Mouse (Mus musculus): ENCODE measurements around the gene Gm7534.
A peak's percentile ranks its signal among the peaks of the same experiment; 100 is the strongest.
"Not testable (repeated sequence)": the region's sequence is repeated elsewhere in the genome, so short reads cannot be mapped to it uniquely, and the experiment has no call there.

Gene Gm7534

DNA sequence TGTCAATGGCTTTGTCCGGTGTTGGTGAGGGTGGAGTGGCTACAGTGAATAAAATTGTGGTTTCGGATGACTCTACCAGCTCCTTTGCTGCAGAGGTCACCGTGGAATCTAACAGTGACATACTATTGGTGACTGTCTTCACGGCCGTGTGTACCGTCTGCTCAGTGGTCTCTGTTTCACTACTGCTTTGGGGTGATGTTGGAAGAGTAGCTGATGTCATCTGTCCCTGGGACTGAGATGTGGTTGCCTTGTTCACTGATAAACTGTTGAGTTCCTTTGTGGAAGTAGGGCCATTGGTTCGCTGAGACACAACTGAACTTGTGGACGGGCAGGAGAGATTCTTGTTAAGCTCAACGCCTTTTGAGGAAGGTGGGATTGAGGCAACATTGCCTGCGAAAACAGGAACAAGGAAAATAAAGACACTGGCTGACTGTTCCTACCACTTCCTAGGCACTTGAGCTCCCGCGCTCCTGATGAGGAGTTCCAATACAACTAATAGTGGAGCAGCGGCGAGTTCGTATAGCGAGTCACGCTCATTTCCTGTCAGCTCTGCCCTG is 614 bp upstream of the Gm7534 start:
- DNase-seq (ENCODE audit: low read depth, low spot score) = no peak

DNA sequence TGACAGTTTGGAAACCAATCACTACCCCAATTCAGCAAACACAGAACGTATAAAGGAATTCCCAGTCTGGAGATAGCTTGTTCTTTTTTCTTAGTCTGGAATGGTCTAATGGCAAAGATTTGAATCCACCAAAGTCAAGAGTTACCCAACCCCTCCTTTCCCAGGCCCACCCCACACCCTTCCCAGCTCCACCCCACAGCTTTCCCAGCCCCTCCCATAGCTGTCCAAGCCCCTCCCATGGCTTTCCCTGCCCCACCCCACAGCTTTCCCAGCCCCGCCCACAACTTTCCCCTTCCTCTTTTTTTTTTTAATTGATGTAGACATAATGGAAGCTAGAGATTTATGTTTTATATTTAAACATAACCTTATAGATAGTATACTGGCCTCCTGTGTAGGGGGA is 3.4 kb downstream of the Gm7534 start:
- no peak for DNase-seq (ENCODE audit: low read depth, low spot score)

- DNase-seq (ENCODE audit: low read depth, low spot score) = no peak
Observed at GRCm38 (mm10) chr4:134186268-134186667, 16.5 kb downstream of the Gm7534 start.

DNA sequence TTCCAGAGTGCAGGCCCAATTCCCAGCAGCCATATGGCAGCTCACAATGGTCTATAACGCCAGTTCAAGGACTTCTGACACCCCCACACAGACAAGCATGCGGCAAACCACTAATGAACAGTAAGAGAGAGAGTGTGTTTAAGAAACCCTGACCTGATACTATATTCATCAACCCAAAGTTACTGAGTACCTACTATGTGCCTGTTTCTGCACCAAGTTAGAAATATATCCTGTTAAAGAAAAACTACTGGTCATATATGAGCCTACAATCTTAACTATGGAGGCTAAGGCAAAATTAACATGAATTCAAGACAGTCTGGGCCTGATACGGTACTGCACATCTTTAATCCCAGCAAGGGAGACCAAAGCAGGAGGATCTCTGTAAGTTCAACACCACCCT is 17.2 kb downstream of the Gm7534 start:
- no peak for DNase-seq (ENCODE audit: low read depth, low spot score)

DNA sequence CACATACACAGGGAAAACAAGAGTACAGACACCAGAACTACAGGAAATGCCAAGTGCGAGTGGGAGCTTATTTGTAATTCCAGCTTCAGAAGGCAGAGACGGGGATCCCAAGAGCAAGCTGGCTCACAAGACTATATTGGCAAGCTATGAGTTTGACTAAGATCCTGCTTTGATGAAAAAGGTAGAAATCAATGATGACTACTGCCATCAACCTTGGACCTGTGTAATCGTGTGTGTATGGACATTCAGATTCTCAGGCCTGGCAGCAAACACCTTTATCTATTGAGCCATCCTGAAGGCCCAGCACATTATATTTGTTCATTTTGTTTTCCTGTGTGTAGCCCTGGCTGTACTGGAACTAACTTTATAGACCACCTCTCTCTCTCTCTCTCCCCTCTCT is 19.1 kb downstream of the Gm7534 start:
- DNase-seq (ENCODE audit: low read depth, low spot score) = no peak

DNA sequence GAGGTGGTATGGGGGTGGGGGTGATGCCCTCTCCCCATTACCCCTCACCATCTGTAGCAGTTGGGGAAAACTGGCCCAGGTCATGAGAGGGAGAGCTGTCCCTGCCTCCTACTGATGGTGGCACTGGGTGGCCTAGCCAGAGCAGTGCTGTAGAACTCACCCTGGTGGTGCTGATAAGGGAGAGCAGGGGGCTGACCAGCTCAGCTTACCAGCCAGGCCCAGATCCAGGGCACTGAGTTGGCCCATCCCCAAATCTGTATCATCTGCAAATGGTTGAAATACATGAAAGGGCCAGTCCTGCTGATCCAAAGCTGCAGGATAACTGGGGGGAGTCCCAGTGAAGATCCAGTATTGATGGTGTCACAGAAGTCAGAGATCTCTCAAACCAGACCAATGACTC is 21.0 kb downstream of the Gm7534 start:
- no peak for DNase-seq (ENCODE audit: low read depth, low spot score)

DNA sequence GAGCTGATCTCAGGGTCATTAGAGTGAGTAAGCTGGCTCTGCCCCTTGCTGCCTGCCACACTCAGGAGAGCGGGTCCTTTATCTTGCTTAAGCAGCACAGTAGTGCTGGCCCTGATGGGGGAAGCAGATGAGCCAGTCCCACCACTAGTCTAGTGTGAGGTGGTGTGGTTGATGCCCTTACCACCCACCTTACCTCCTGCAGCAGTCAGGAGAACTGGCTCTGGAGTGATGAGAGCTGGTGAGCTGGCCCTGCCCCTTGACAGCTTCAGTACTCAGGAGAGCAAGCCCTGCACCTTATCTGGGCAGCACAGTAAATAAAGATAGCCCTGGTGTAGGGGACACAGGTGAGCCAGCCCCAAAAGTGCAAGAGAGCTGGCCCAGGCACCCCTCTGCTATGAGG is 21.7 kb downstream of the Gm7534 start:
- no peak for DNase-seq (ENCODE audit: low read depth, low spot score)

DNA sequence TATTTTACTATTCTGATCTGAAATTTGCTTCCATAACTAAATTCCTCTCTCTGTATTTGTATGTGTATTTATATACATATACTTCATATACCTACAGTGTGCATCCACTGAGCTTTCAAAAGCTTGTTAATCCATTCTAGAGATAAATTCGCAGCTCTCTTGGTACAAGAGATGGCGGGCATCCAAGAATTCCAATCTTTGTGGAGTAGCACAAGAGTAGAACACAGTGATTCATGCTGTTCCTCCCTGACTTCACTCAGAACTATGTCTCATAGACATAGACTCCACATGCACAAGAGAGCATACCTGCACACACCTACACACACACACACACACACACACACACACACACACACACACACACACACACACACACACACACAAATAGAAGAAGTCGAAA is 30.4 kb downstream of the Gm7534 start:
- DNase-seq (ENCODE audit: low read depth, low spot score) = no peak

- DNase-seq (ENCODE audit: low read depth, low spot score) = peak; percentile 63
Observed at GRCm38 (mm10) chr4:134166906-134167305, 35.9 kb downstream of the Gm7534 start.

DNA sequence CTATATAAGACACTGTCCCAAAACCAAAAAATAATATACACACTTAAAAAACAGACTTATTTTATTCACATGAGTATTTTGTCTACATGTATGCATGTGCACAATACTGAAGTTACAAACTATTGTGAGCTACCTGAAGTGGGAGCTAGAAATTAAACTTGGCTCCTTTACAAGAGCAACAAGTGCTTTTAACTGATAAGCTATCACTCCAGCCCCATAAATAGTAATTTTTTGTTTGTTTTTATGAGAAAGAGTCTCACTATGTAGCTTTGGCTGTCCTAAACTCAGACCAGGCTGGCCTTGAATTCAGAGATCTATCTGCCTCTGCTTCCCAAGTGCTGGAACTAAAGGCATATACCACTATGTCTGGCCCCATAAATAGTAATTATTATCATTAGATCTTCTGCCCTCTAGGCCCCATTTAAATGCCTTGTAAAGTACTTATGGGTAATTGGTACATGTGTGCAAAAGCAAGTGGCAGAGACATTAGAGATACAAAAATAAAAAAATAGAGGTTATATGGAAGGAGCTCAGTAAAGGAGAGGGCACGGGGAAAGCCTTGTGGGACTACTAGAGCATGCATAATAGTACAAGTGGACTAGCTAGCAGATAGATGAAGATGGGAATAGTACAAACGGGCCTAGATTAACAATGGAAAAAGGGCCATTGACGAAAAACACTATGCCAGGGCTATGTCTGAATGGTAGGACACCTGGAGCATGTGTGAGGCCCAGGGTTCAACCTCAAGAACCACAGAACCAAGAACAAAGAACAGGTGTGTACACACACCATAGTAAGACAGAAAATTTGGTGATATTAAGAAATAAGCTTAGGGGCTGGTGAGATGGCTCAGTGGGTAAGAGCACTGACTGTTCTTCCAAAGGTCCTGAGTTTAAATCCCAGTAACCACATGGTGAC is 37.0 kb downstream of the Gm7534 start:
- DNase-seq (ENCODE audit: low read depth, low spot score) = no peak

- DNase-seq (ENCODE audit: low read depth, low spot score) = no peak
Observed at GRCm38 (mm10) chr4:134165024-134165423, 37.8 kb downstream of the Gm7534 start.

- no peak for DNase-seq (ENCODE audit: low read depth, low spot score)
Observed at GRCm38 (mm10) chr4:134164591-134164990, 38.2 kb downstream of the Gm7534 start.

DNA sequence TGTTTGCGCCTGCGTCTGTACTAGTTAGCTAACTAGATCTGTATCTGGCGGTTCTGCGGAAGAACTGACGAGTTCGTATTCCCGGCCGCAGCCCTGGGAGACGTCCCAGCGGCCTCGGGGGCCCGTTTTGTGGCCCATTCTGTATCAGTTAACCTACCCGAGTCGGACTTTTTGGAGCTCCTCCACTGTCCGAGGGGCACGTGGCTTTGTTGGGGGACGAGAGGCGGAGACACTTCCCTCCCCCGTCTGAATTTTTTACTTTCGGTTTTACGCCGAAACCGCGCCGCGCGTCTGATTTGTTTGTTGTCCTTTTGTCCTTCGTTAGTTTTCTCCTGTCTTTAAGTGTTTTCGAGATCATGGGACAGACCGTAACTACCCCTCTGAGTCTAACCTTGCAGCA is 42.7 kb downstream of the Gm7534 start:
- peak; percentile 69 for DNase-seq (ENCODE audit: low read depth, low spot score)

DNA sequence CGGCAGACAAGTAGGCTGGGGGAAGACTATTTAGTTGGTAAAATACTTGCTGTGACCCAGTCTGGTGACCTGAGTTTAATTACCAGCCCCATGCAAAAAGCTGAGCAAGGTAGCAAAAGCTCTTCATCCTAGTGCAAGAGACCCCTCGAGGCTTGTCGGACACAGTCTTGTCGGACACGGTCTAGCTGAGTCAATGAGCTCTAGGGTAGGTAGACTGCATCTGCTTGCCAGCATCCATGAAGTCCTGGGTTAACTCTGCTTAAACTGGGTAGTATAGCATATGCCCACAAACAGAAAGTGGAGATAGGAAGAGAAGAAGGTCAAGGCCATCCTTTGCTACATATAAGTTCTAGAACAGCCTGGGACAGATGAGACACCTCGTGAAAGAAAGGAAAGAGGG is 44.0 kb downstream of the Gm7534 start:
- DNase-seq (ENCODE audit: low read depth, low spot score) = no peak

DNA sequence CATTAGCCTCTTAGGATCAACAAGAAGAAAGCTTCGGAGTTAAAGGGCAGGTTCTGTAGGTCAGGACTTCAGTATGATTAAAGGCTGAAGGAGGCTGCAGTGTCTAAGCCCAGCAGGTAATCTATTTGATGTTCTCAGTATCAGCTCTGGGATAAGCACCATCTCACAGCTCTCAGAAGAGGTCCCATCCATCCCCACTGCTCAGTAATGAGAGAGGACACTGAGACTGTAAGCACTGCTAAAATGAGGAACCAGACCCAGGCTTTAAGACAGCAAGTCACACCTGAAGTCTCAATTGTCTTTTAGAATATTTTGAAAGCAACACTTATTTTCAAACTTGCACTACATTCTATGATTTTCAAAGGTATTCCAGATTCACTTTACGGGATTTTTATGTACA is 45.2 kb downstream of the Gm7534 start:
- DNase-seq (ENCODE audit: low read depth, low spot score) = no peak

DNA sequence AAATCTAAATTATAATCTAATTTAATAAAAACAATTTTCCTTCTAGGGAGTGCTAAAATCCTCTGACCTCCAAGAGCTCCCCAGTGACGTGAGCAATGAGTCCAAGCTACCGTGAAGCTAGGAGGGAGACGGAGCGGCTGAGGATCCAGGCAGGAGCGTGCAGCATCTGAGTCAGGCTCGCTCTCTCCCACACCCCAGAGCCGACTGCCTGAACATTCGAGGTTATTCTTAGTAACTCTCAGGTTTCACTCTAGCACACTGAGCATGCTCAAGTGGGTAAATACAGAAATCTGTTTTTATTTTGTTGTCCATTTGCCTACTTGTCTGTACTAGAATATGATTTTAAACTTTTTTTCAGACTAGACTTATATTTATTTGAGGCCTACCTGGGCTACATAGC is 46.1 kb downstream of the Gm7534 start:
- DNase-seq (ENCODE audit: low read depth, low spot score) = no peak

DNA sequence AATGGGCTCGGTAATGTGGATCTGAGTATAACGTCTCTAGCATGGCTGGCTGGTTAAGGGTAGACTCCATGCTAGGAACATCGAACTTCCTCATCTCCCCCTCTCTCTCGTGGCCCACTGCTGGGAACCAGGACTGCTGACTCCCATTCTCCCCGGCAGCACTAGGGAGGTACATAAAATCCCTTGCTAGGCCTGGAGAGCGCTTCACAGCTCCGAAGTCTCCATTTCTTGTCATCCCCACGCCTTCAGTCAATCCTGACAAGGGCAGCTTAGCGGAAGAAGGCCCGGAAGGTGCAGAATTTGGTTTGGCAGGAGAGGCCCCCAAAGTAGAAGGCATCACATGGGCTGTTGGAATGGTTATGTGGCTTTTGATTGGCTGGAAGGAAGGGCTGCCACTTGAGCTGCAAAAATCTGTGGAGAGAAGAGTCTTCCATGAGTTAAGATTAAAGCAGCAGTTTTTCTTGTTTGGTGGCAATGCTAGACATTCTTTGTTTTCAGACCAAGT is 46.8 kb downstream of the Gm7534 start:
- DNase-seq (ENCODE audit: low read depth, low spot score) = no peak

GRCm38 (mm10) chr4:134155531-134155930 is 47.3 kb downstream of the Gm7534 start:
- DNase-seq (ENCODE audit: low read depth, low spot score) = no peak

DNA sequence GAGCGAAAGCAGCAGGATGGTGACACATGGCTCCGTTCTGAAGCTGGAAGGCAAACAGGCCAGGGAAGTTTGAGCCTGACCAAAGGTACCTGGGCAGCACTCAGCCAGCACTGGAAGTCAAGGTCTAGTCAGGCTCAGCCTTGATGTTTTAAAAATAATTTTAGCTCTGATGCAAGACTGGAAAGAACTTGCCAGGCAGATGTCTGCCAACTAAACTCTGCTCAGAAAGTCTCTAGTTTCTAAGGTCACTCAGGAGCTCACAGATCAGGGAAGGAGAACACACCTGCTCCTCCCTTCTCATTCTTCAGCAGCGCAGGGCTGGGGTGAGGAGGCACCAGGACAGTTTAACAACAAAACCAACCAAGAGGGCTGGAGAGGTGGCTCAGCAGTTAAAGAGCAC is 48.5 kb downstream of the Gm7534 start:
- no peak for DNase-seq (ENCODE audit: low read depth, low spot score)

DNA sequence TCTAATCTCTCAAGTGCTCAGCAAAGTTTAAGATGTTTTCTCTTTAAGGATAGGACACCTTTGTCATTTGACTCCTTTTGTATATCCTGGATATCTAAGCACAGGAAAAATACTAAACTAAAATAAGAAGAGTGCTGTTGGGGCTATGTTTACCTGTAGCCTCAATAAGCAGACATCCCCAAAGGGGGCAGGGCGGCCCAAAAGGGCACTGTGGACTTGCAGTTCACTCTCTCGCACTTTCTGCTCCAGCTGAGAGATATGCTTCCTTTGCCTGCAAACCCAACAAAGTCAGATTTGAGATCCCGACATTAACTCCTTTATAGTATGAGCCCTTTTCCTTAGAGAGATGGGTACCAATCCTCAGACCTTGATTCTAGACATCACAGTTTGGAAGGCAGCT is 49.1 kb downstream of the Gm7534 start:
- no peak for DNase-seq (ENCODE audit: low read depth, low spot score)

GRCm38 (mm10) chr4:134152112-134152511 is 50.7 kb downstream of the Gm7534 start:
- no peak for DNase-seq (ENCODE audit: low read depth, low spot score)

- no peak for DNase-seq (ENCODE audit: low read depth, low spot score)
Observed at GRCm38 (mm10) chr4:134149389-134149788, 53.4 kb downstream of the Gm7534 start.

- not testable (repeated sequence) for DNase-seq (ENCODE audit: low read depth, low spot score)
Observed at GRCm38 (mm10) chr4:134144297-134144696, 58.5 kb downstream of the Gm7534 start.

Measured in CD4-positive, CD25-positive, alpha-beta regulatory T cell, adult 2 months (primary cell).